Mouse (Mus musculus) gastrocnemius, postnatal 36 days (tissue): ENCODE measurements around the gene Rxra. TPM values are rescaled to one million over a fixed set of nuclear protein-coding genes. Genes with fewer than 3 reads are reported as not detected.

Experiments
- DNase-seq, 2 experiments: peaks; one replicate each; pipeline ENCODE4 v3.0.0; 2022
- intact Hi-C: fragments of 180-260 bp; cut with DNase I; formaldehyde crosslinking; loops from one replicate; pipeline ENCODE4 v1.15.1; 2025
- total RNA-seq, 2 experiments: library from RNA; stranded (reverse); gene quantifications; 2 replicates each; pipeline ENCODE4 v1.2.3; 2021

Rxra gene
- total RNA-seq, 2 experiments from 2014 or later = 95.6 to 103 TPM

- intact Hi-C loops = no loop called here
- no peak for DNase-seq
Observed at GRCm38 (mm10) chr2:27691139-27691720, 15.0 kb downstream of the Rxra start.

- no peak for DNase-seq
Observed at GRCm38 (mm10) chr2:27692608-27693007, 16.4 kb downstream of the Rxra start.

DNA sequence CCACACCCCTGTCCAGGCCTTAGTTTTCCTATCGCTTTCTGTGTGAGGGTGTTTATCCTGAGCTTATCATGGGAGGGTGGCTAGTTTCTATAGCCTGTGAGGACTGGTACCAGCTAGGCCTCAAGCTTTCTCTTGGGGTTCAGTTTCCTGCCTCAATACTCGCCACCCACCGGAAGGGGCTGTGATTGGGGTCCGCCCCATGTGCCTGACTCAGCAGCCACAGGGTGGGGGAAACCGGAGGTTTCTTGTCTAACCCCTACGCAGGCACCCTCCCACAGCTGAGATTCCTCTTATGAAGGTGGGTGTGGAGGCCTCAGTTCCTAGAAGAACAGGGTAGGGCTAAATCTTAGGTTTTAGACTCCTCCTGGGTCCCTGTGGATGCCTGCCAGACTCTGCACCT is 17.4 kb downstream of the Rxra start:
- intact Hi-C loops = no loop called here
- DNase-seq = no peak

More at GRCm38 (mm10) chr2:27692608-27693007, 16.4 kb downstream of the Rxra start:
- intact Hi-C loops = no loop called here

DNA sequence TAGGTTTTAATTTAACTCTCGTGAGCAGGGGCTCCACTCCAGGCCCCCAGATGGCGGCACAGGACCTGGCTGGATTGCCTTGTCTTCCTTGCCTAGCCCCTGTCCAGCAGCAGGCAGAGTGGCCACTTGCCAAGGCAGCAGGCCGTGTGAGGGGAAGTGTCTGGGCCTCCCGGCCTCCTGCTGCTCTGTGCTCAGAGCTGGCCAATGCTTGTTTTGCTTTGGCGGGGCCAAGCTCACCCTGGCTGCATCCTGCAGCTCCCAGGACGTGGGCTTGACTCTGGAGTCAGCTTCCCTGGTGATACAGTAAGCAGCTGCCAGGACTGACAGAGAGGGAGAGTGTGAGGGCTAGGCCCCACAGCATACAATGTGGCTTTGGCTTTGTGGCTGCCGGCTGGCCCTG is 23.3 kb downstream of the Rxra start:
- intact Hi-C loops = no loop called here
- DNase-seq = peak; percentile 79 to 87

DNA sequence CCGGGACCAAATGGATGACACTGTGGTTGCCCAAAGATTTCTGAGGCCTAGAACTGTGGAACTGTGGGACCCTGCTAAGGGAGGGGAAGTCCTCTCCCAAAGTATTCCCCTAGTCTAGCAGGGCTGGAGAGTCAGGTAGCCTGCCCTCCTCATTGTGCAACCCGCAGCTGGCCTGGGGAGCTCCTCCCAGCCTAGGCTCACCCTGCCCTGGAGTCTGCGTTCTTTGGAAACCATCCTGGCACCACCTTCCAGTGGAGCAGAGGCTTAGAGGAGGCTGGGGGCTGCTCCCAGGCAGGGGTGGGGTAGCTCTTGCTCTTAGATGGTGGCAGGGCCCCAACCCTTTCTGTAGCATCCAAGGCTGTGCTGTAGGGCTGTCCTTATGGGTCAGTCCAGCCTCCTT is 26.0 kb downstream of the Rxra start:
- DNase-seq = no peak
- intact Hi-C loops = no loop called here

- intact Hi-C loops = no loop called here
- no peak for DNase-seq
Observed at GRCm38 (mm10) chr2:27702904-27703666, 26.8 kb downstream of the Rxra start.

DNA sequence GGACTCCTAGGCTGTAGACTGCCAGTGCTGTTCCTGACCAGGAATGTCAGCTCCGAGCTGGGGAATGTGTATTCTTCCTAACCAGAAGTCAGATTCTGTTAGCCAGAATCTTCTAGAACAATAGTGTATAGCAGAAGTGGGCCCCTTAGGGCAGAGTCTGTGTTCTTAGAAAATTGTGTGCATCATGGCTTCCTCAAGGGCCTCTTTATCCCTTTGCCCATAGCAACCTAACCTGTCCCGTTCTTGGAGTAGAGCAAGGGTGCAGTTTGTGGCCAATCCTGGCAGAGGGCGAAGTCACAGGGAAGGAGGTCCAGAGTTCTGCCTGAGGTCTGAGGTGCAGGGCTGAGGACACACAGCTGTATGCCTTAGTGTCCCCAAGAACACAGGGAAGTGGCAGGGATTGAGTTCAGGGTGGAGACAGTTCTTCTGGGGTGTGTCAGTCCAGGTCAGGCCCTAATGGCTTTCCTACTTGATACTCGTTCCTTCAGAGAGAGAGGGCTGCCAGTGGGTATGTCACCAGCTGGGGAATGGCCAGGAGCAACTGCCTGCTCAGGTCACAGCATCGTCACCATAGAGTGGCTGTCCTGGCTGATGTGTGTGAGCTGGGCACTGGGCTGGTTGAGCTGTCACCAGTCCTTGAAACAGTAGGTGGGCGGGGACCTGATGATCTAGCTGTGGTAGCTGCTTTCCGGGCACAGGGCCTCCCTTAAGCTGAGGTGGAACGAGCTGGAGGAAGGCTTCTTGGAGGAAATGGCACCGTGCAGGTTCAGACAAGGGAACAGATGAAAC is 27.8 kb downstream of the Rxra start:
- intact Hi-C loops = no loop called here
- peak; percentile 40 to 57 for DNase-seq

DNA sequence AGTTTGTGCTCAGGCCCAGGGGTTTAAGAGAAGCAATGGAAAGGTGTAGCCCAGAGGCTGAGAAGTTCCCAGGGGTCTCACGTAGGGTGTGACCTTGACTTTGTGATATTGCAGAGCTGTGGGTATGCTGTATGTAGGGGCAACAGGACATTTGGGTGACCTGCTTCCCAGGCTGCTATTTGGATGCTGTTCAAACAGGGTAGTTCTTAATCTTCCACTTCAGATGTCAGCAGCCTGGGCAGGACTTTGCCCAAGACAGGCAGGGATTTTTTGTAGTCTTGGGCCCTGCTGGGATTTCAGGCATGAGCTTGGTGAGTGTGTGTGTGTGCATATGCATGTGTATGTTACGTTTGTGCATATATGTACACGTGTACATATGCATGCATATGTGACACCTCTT is 28.4 kb downstream of the Rxra start:
- intact Hi-C loops = no loop called here

DNA sequence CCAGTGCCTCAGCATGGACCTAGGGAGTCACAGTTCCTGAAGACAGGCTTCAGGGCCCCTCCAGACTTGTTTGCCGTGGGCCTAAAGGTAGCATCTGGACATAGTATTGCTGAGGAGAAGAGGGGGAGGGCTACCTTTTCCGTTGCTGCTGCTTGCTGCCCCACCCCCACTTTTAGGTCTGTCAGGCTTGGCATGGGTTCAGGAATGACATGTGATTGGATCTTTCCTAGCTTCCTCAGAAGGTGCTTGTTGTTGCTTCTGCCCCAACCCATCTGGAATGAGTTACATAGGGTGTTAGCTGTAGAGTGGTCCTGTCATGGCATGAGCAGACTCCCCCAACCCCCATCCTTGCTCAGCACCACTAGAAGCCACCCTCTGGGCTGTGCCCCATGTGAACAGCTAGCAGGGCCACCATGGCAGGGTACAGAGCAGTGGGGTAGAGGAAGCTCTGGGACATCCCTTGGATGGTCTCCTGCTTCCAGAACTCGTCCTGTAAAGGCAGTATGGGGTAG is 34.7 kb downstream of the Rxra start:
- DNase-seq = no peak
- intact Hi-C loops = no loop called here

More for the DNA sequence above, 28.4 kb downstream of the Rxra start:
- DNase-seq = no peak

DNA sequence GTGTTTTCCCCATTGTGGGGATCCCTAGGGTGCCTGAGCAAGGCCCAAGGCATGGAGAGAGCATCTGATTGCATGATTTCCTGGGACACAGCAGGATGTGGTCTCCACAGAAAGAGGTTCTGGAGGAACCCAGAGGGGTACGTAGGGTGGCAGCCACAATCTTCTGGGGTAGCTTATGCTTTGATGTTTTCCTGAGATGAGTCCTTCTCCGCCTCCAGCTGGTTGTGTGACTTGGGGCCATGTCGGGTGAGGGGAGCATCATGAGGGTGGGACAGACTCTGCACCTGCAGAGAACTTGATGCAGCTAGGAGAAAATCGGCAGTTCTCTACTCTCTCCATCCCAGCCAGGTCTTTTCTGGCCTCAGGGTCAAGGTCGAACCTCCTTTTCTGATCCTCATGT is 36.4 kb downstream of the Rxra start:
- no peak for DNase-seq
- intact Hi-C loops = no loop called here

- no peak for DNase-seq
- intact Hi-C loops = no loop called here
Observed at GRCm38 (mm10) chr2:27713378-27713777, 37.1 kb downstream of the Rxra start.

GRCm38 (mm10) chr2:27714131-27714530 is 37.9 kb downstream of the Rxra start:
- intact Hi-C loops = no loop called here
- no peak for DNase-seq

- no peak for DNase-seq
- intact Hi-C loops = no loop called here
Observed at GRCm38 (mm10) chr2:27715221-27715620, 39.0 kb downstream of the Rxra start.

DNA sequence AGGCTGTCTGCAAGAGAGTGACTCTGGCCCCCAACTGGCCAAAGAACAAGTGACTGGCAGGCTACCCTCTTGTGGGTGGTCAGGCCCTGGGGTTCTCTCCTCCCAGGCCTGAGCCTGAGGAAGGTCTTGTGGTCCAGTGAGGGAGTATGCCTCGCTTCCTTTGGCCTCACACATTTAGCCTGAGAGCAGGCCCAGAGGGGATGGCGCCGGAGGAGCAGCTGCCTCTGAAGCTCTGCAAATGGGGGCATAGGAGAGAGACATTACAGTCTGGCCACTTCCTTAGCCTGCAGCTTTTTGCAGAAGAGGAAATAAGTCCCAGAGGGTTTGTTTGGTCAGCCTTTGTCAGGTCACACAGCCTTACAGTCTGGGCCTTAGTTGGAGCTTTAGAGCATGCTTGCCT is 40.1 kb downstream of the Rxra start:
- no peak for DNase-seq
- intact Hi-C loops = no loop called here

GRCm38 (mm10) chr2:27718191-27718590 is 42.0 kb downstream of the Rxra start:
- peak; percentile 45 to 63 for DNase-seq
- intact Hi-C loops = no loop called here

DNA sequence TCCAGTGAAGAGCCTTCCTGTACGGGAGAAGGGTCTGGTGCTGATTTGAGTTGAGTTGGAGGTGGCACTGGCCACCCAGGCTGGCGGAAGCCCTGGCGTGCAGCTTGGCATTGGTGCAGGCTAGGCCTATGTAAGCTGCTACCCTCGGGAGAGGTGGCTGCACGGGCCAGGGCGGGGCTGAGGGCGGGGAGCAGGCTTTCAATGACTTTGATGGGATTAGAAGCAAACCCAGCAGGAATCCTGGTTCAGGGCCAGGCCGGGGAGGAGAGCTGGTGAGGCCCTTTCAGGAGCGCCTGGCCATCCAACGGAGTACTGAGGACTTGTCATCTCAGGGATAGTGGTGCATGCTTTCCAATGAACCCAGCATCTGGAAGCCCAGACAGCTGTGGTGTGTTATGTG is 43.4 kb downstream of the Rxra start:
- intact Hi-C loops = no loop called here
- no peak for DNase-seq

- no peak for DNase-seq
- intact Hi-C loops = no loop called here
Observed at GRCm38 (mm10) chr2:27721611-27722010, 45.4 kb downstream of the Rxra start.

- intact Hi-C loops = no loop called here
- no peak for DNase-seq
Observed at GRCm38 (mm10) chr2:27724729-27725316, 48.6 kb downstream of the Rxra start.

- intact Hi-C loops = no loop called here
- DNase-seq = no peak
Observed at GRCm38 (mm10) chr2:27727994-27728854, 52.0 kb downstream of the Rxra start.

DNA sequence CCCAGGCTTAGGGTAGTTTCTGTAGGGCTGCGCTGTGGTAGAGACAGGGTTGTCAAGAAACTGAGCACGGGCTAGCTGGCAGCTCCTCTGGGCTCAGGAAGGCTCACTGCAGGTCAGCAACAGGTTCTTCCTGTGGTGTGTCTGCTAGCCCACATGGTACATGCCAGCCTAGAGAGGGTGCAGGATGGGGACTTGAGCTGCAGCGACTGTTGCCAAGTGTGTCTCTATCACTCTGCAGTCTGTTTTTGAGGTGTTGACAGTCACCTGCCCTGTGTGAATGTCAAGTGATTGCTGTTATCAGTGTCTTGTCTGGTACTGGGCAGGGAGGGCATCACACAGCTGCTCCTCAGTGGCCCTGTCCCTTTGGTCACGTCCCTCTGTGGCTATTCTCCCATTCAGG is 52.8 kb downstream of the Rxra start:
- DNase-seq = no peak
- intact Hi-C loops = no loop called here
